Mouse (Mus musculus) left cerebral cortex, postnatal 14 days (tissue): ENCODE measurements around the gene Pole2. TPM values are rescaled to one million over a fixed set of nuclear protein-coding genes. Genes with fewer than 3 reads are reported as not detected.

ENCODE experiments used
- DNase-seq, 2 experiments: peaks; one replicate each; pipeline ENCODE4 v3.0.0; 2021 to 2022; ENCODE audit warnings: low spot score in 2 of 2, mixed read lengths in 1 of 2
- intact Hi-C: fragments of 180-260 bp; cut with DNase I; formaldehyde crosslinking; loops from one replicate; pipeline ENCODE4 v1.15.1; 2025
- total RNA-seq, 2 experiments: library from RNA; stranded (reverse); gene quantifications; 2 replicates each; pipeline ENCODE4 v1.2.3; 2021

The Pole2 gene
- total RNA-seq, 2 experiments from 2014 or later: 0.75 to 0.76 TPM

DNA sequence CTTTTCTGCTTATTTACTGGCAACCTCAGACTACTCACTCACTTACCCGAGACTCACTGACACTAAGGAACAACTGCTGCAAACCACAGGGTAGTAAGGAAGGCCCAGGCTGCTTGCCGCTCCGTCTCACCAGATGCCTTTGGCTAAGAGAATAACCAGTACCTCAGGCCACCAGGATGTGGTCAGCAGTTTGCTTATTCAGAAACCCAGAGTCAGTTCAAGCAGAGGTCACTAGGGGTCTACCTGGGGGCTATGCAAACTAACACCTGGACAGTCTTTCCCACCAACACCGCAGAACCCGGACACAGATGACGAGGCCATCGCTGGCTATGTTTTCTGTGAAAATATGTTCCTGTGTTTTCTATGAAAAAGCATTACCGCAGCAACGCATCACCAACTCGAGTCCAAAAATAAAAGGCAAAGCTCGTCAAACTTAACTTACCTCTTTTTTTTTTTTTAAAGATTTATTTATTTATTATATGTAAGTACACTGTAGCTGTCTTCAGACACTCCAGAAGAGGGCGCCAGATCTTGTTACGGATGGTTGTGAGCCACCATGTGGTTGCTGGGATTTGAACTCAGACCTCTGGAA lies 14.7 kb downstream of the Pole2 start:
- DNase-seq: no peak
- intact Hi-C loops: no loop called here

GRCm38 (mm10) chr12:69211057-69211456 lies 16.9 kb downstream of the Pole2 start:
- DNase-seq: peak in 1 of 2 experiments; percentile 32
- intact Hi-C loops: no loop called here

GRCm38 (mm10) chr12:69210056-69210979 lies 17.7 kb downstream of the Pole2 start:
- intact Hi-C loops: no loop called here

GRCm38 (mm10) chr12:69208520-69208919 lies 19.5 kb downstream of the Pole2 start:
- intact Hi-C loops: no loop called here
- DNase-seq: no peak

More at GRCm38 (mm10) chr12:69210056-69210979, 17.7 kb downstream of the Pole2 start:
- DNase-seq: no peak

DNA sequence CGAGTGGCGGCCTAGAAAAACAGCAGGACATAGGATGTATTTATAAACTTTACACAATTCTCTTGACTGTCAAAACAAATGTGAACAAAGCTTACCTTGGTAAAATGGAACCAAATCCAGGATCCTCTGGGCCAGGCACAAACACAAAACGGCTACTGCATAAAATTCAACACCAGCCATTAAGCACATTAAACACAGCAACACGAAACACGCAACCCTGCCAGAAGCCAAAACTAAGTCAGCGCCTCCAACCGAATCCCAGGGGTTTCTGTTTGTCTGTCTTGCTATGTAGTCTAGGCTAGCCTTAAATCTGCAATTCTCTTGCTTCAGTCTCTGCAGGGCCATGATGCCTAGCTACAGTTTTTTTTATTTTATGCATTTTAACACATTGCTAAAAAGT lies 20.1 kb downstream of the Pole2 start:
- DNase-seq: no peak
- intact Hi-C loops: no loop called here

GRCm38 (mm10) chr12:69207396-69207795 lies 20.6 kb downstream of the Pole2 start:
- intact Hi-C loops: no loop called here
- no peak for DNase-seq

- intact Hi-C loops: no loop called here
- DNase-seq: no peak
Measured at GRCm38 (mm10) chr12:69204052-69204833, 23.8 kb downstream of the Pole2 start, which contains the start of gene Gm49384. TSS of gene Gm49384 (minus strand) at chr12:69204267.

- no peak for DNase-seq
- intact Hi-C loops: loop anchor here (2.0 kb wide), 1 partner anchor 98 kb away; the partner anchor contains the start of gene Klhdc2
Measured at GRCm38 (mm10) chr12:69198985-69199384, 29.0 kb downstream of the Pole2 start.

DNA sequence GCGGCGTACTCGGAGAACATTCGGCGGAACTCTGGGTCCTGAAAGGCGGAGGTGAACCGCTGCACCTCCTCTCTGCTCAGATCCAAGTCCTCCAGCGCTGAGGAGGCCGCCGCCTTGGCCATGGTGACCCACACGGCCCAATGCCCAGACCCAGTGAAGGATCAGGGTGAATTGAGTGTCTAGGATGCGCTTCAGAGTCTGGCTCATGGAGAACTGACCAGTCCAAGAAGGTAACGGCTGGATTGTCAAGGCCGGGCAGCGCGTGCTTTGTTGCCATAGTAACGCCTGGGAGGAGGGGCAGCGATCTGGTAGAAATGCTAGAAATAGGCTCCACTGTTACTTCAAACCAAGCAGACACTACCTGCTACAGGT lies 29.8 kb downstream of the Pole2 start, which contains the start of gene Dnaaf2:
Gene Dnaaf2 (minus strand): TSS at position 266 of the 372 bp plus-strand sequence.
- peak; percentile 66 to 75 for DNase-seq
- intact Hi-C loops: loop anchor here (2.0 kb wide), 1 partner anchor 99 kb away; the partner anchor contains the start of gene Klhdc2

DNA sequence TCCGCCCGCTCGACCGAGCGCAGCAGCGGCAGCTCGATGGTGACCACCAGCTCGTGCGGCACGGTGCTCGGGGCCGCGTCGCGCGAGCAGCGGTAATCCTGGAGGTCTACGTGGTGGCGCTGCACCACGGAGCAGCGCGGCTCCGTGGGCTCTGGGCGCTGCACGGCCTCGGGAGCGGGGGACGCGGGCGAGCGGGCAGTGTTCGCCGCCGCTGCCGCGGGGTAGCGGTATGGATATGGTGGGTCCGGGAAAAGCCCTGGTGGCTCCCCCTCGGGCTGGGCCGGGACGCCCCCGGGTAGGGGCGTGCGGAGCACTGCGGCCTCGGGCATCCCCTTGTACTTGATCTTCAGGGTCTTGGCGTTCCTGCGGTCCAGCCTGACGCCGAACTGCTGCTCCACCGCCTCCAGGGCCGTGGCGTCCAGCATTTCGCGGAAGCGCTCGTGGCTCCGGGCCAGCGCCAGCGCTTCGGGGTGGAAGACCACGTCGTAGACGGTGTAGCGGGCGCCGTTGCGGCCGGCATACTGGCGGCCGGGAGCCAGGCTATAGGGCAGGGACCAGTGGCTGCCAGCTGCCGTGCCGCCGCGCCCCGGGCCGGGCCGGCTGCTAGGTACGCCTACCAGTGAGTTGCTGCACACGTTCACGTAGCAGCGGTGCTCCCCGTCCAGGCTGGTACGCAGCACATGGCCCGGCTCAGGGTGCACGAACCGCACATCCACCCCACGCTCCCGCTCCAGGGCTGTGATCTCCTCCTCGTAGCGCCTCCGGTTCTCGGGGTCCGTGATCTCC lies 30.4 kb downstream of the Pole2 start:
- peak; percentile 22 to 34 for DNase-seq
- intact Hi-C loops: loop anchor here (2.0 kb wide), 1 partner anchor 99 kb away; the partner anchor contains the start of gene Klhdc2

- intact Hi-C loops: no loop called here
- DNase-seq: peak; percentile 53 to 72
Measured at GRCm38 (mm10) chr12:69196444-69197377, 31.3 kb downstream of the Pole2 start, which contains the start of gene Gm49383. TSS of gene Gm49383 (minus strand) at chr12:69197104.

DNA sequence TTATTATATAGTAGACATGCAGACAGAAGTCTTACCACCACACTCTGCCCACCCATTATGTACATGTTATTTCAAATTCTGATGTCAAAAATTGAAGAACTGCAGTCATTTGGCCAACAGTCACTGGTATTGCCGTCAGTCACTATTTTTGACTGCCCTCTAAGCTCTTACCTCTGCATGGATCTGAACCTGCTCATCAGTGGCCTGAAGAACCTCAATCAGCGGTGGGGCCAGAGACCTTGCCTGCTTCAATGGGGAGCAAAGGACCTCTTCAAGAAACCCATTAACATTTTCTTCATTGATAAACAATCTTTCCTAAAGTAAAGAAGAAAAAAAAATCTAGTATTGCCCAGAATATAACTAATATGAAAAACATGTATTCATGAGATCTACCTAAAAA lies 35.4 kb downstream of the Pole2 start:
- intact Hi-C loops: no loop called here

DNA sequence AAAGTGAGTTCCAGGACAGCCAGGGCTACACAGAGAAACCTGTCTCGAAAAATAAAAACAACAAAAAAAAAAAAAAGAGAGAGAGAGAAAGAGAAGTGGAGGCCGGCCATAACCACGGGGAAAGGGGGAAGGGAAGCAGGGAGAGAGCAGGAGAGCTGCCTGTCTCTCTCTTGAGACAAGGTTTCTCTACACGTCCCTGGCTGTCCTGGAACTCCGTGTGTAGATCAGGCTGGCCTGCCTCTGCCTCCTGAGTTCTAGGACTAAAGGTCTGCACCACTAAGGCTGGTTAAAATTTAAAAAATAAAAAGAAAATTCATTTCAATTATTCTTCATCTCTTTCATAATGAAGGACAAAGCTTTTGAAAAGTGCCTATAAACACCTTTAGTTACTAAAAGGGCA lies 36.6 kb downstream of the Pole2 start:
- intact Hi-C loops: no loop called here

More for the DNA sequence above, 35.4 kb downstream of the Pole2 start:
- DNase-seq: no peak

DNA sequence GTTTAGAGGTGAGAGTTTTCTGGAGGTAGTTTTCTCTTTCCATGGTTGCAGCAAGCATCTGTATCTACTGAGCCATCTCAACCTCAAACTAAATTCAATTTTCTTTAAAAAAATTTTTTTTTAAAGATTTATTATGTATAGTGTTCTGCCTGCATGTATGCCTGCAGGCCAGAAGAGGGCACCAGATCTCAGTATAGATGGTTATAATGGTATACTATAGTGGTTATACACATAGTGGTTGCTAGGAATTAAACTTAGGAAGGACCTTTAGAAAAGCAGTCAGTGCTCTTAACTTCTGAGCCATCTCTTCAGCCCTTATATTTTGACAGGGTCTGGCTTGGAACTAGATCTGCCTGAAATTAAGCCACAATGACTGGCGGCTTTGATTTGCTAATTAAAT lies 37.5 kb downstream of the Pole2 start:
- no peak for DNase-seq
- intact Hi-C loops: no loop called here

More for the DNA sequence above, 36.6 kb downstream of the Pole2 start:
- no peak for DNase-seq

DNA sequence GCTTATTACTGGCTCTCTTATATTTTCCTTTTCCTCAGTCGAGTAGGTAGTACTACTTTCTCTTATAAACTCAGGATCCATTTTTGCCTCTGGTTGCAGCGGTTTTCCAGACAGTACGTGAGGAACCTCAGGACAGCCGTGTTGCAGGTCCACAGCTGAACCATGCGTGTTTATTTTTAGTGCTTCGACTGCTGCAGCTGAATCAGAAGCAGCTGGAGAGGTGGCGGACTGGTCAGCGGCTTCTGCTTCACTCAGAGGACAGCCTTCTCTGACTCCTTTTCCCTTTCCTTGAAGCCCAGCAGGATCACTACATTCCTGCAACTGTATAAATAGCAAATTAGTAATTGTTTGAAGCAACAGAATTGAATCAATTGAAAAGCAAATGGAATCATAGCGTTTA lies 37.9 kb downstream of the Pole2 start:
- DNase-seq: no peak
- intact Hi-C loops: no loop called here

GRCm38 (mm10) chr12:69186811-69187471 lies 41.1 kb downstream of the Pole2 start:
- no peak for DNase-seq
- intact Hi-C loops: no loop called here

GRCm38 (mm10) chr12:69185371-69185770 lies 42.6 kb downstream of the Pole2 start:
- intact Hi-C loops: no loop called here
- no peak for DNase-seq
